Mouse (Mus musculus) ES-Bruce4 (cell line): ENCODE measurements around the gene Patz1. TPM values are rescaled to one million over a fixed set of nuclear protein-coding genes. Genes with fewer than 3 reads are reported as not detected.
A peak's percentile ranks its signal among the peaks of the same experiment; 100 is the strongest.

ENCODE experiments used
- H3K27ac ChIP-seq: 2 replicates; pipeline ENCODE4 v1.5.1; 2012; ENCODE audit warnings: low read length, inconsistent platforms; ENCODE audit not compliant: insufficient read depth
- H3K27me3 ChIP-seq: 2 replicates; pipeline ENCODE4 v1.6.1; 2012; ENCODE audit warnings: mild to moderate bottlenecking, low read length, inconsistent platforms; ENCODE audit not compliant: control insufficient read depth, poor library complexity, insufficient read depth, severe bottlenecking
- H3K36me3 ChIP-seq: 2 replicates; pipeline ENCODE4 v1.6.1; 2012; ENCODE audit warnings: inconsistent platforms, mild to moderate bottlenecking, low read length, moderate library complexity; ENCODE audit not compliant: control insufficient read depth, poor library complexity, insufficient read depth, severe bottlenecking
- H3K4me1 ChIP-seq: one replicate; pipeline ENCODE4 v1.8.1; 2011; ENCODE audit warnings: low read length; ENCODE audit not compliant: control insufficient read depth, insufficient read depth
- H3K4me3 ChIP-seq: 2 replicates; pipeline ENCODE4 v1.5.1; 2011; ENCODE audit warnings: low read depth, mild to moderate bottlenecking, low read length
- H3K9ac ChIP-seq: 2 replicates; pipeline ENCODE4 v1.6.1; 2012; ENCODE audit warnings: low read depth, mild to moderate bottlenecking, inconsistent platforms; ENCODE audit not compliant: poor library complexity, severe bottlenecking
- H3K9me3 ChIP-seq: replicated peaks from 2 replicates; pipeline ENCODE4 v1.6.1; 2012; ENCODE audit warnings: mild to moderate bottlenecking, low read length, inconsistent platforms; ENCODE audit not compliant: control insufficient read depth, poor library complexity, insufficient read depth, severe bottlenecking
- CTCF ChIP-seq: IDR thresholded peaks from one replicate; pipeline ENCODE4 v1.8.1; 2011; ENCODE audit warnings: low read depth, low read length
- EP300 ChIP-seq: IDR thresholded peaks from 2 replicates; pipeline ENCODE4 v1.6.1; 2011; ENCODE audit warnings: low read depth, low read length; ENCODE audit not compliant: insufficient read depth
- POLR2A ChIP-seq: IDR thresholded peaks from one replicate; pipeline ENCODE4 v1.8.1; 2011; ENCODE audit warnings: low read length; ENCODE audit not compliant: insufficient read depth
- polyA plus RNA-seq: library from polyadenylated mRNA; stranded (reverse); fragments of >200 nt; gene quantifications from 2 replicates; pipeline ENCODE4 v1.2.4, GENCODE M21; 2011; ENCODE audit warnings: low read depth; ENCODE audit not compliant: missing spikeins, insufficient read depth, insufficient read length

Patz1 gene
- polyA plus RNA-seq, 1 experiment = 55.6 TPM

DNA sequence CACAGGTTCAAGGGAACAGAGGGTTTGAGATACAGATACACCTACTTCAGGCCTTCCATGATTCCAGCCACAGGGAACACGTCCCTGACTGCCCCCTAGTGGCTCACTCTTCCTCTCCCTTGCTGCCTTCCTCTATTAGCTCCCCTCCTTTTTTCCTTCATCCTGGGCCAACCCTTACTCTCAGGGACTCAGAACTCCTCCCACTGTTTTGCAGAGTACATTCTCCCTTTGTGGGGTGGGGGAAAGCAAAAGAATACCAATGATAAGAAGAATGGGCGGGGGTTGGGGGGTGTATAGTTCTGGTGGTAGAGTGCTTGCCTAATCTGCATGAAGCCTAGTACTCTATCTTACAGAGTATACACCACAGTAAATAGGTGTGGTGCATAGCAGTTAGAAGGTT, 25.5 kb downstream of the Patz1 start:
- TF ChIP-seq CTCF = peak; percentile 98
- TF ChIP-seq POLR2A = no peak
- TF ChIP-seq EP300 = no peak
- Histone ChIP-seq H3K4me1 (no peaks in the 10 kb centered on the region), H3K36me3 (peaks cover 18% of the 10 kb centered on the region), H3K4me3 (no peak overlapping the region), H3K9ac (no peak overlapping the region), H3K27ac (no peak overlapping the region), H3K27me3 (no peaks in the 10 kb centered on the region), H3K9me3 (no peaks in the 10 kb centered on the region)

DNA sequence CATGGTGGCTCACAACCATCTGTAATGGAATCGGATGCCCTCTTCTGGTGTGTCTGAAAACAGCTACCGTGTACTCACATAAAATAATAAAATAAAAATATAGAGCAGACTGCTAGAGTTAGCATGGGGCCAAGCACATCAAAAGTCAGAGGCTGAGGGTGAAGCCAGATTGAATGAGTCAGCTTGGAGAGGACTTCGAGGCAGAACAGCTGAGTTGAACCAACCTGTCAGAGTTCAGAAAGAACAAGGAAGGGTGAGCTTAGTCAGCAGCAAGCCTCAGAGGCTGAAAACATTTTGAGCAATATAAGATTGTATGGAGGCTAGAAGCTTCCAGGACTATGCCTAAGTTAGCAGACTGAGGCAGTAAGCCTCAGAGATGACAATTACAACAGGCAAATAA, 29.6 kb downstream of the Patz1 start:
- Histone ChIP-seq H3K9ac (no peak overlapping the region), H3K4me1 (no peaks in the 10 kb centered on the region), H3K9me3 (no peaks in the 10 kb centered on the region), H3K36me3 (no peaks in the 10 kb centered on the region), H3K4me3 (no peak overlapping the region), H3K27ac (no peak overlapping the region), H3K27me3 (no peaks in the 10 kb centered on the region)
- TF ChIP-seq EP300 (no peak), POLR2A (no peak), CTCF (no peak)

DNA sequence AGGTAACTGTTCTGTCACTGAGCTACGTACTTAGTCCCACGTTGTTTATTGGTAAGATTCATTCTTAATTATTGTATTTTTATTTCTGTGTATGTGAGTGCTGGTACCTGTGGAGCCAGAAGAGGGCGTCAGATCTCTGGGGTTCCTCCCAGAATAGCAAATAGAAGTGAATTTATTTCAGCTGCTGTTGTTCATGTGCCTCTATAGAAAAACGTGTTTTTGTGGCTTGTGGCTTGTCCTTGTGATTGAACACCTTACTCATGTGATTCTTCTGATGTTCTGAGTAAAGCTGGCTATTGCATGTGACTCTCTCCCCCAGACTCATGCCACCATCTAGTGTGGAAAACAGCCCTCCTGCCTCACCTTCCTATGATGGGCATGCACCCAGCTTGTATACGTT, 39.6 kb downstream of the Patz1 start:
- TF ChIP-seq EP300 = no peak
- TF ChIP-seq POLR2A = no peak
- no peak for TF ChIP-seq CTCF
- Histone ChIP-seq H3K4me1 (peaks cover 2% of the 10 kb centered on the region), H3K4me3 (no peak overlapping the region)

DNA sequence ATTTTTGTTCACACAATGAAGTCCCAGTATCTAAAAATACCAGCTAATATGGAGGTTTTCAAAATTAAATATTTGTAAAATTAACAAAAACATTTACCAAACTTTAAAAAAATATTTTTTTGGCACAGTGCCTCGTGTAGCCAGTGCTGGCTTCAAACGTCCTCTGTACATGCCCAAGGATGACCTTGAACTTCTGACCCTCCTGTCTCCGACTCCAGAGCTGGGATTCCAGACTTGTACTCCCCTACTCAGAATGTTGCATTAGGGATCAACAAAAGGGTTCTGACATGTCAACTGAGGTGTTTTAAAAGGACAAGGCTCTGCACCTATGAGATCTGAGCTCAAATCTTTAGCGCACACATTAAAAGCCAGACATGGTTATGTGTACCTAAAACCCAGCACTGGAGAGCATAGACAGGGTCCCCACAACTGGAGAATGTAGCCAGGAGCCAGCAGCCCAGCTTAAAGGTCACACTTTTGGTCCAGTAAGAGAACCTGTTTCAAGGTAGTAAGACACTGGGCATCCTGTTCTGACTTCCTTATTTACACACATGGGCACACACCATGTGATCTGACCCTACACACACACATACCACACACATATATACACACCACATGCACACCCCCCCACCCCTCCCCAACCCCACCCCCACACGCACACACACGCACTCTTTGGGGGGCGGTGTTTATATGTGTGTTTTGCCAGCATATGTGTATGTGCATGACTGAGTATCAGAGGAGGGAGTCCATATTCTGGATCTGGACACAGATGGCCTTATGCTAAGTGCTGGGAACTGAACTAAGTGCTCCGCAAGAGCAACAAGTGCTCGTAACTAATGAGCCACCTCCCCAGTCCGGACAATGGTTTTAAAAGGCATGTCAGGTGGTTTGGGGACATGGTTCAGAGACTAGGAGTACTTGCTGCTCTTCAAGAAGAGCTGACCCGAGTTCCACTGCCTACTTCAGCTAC, 40.4 kb downstream of the Patz1 start:
- Histone ChIP-seq H3K27me3 (no peaks in the 10 kb centered on the region), H3K27ac (no peak overlapping the region), H3K9me3 (no peaks in the 10 kb centered on the region), H3K36me3 (no peaks in the 10 kb centered on the region), H3K4me3 (no peak overlapping the region), H3K9ac (no peak overlapping the region), H3K4me1 (peaks cover 4% of the 10 kb centered on the region)
- TF ChIP-seq POLR2A (no peak), EP300 (no peak), CTCF (no peak)

More for the DNA sequence above, 39.6 kb downstream of the Patz1 start:
- H3K27ac ChIP-seq = no peak overlapping the region
- no peaks in the 10 kb centered on the region for H3K27me3 ChIP-seq
- H3K9ac ChIP-seq = no peak overlapping the region
- H3K36me3 ChIP-seq = no peaks in the 10 kb centered on the region
- no peaks in the 10 kb centered on the region for H3K9me3 ChIP-seq

DNA sequence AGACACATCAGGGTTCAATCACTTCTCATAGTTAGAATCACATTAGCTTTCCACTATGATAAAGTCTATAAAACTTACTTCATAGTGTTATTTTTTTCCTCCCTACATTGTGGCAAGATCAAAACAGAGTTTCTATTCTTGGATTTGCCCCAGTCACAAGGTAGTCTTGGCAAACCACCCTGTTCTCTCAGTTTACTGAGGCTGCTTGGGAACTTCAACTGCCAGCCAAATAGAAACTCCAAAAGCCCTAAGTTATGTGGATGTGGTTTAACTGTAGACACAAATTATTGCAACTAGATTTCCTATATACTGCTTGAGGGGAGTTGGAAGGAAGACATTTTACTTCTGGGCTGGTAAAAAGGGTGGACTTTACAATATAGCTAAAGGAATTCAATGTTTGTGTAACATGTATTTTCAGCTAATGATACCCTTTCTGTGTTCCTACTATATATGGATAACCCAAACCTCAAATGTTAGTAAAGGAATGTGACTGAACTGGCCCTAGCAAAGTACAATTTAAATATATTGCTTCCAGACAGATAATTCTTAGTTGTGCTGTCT, 41.3 kb downstream of the Patz1 start, which contains the start of gene Pik3ip1:
Gene Pik3ip1 (plus strand): TSS at position 511 of the 561 bp plus-strand sequence.
- no peaks in the 10 kb centered on the region for H3K36me3 ChIP-seq
- H3K4me1 ChIP-seq = peaks cover 7% of the 10 kb centered on the region
- no peaks in the 10 kb centered on the region for H3K27me3 ChIP-seq
- peak within 1 kb of the TSS; percentile 84 for H3K9ac ChIP-seq
- no peak within 1 kb of the TSS for H3K27ac ChIP-seq
- no peaks in the 10 kb centered on the region for H3K9me3 ChIP-seq
- TF ChIP-seq EP300 (no peak), CTCF (no peak), POLR2A (no peak)
- peak within 1 kb of the TSS; percentile 51 for H3K4me3 ChIP-seq

- TF ChIP-seq CTCF (peak; percentile 44), POLR2A (no peak), EP300 (no peak)
- no peaks in the 10 kb centered on the region for H3K9me3 ChIP-seq
- no peak overlapping the region for H3K27ac ChIP-seq
- peak overlapping the region; percentile 84 for H3K9ac ChIP-seq
- H3K4me3 ChIP-seq = peak overlapping the region; percentile 51
- no peaks in the 10 kb centered on the region for H3K27me3 ChIP-seq
- H3K4me1 ChIP-seq = peaks cover 9% of the 10 kb centered on the region
- no peaks in the 10 kb centered on the region for H3K36me3 ChIP-seq
Measured at GRCm38 (mm10) chr11:3330566-3330965, 41.9 kb downstream of the Patz1 start.
